Mouse (Mus musculus): Measurements from ENCODE around the gene Fat1. TPM values are rescaled to one million over a fixed set of nuclear protein-coding genes. Genes with fewer than 3 reads are reported as not detected.
A peak's percentile ranks its signal among the peaks of the same experiment; 100 is the strongest.

Gene Fat1
- polyA plus RNA-seq, 1 experiment from 2014 or later = 39.7 TPM

GRCm38 (mm10) chr8:44992664-44993063 lies 57.4 kb downstream of the Fat1 start:
- Histone ChIP-seq H3K27me3 (ENCODE audit: control insufficient read depth, insufficient read depth, low read length) (no peaks in the 10 kb centered on the region), H3K9ac (ENCODE audit: low read depth, low read length) (no peak overlapping the region), H3K4me3 (ENCODE audit: low read length) (no peak overlapping the region), H3K4me1 (ENCODE audit: control insufficient read depth, insufficient read depth, low read length) (peaks cover 44% of the 10 kb centered on the region), H3K4me2 (replicated peaks; ENCODE audit: low read depth, low read length) (no peak overlapping the region), H3K27ac (ENCODE audit: low read depth, low read length) (peak overlapping the region; percentile 38; the same call in 1 of the 2 replicates), H3K9me3 (ENCODE audit: control insufficient read depth, low read length) (no peaks in the 10 kb centered on the region), H3K36me3 (ENCODE audit: control insufficient read depth, insufficient read depth, low read length) (peaks cover 17% of the 10 kb centered on the region)
- ATAC-seq (ENCODE audit: low FRiP score, low TSS enrichment) = no peak
- 44% methylated on average over 6 of the region's 6 CpGs for WGBS

- no peak overlapping the region for H3K27ac ChIP-seq (ENCODE audit: low read depth, low read length)
- H3K4me3 ChIP-seq (ENCODE audit: low read length) = no peak overlapping the region
- no peaks in the 10 kb centered on the region for H3K27me3 ChIP-seq (ENCODE audit: control insufficient read depth, insufficient read depth, low read length)
- H3K4me1 ChIP-seq (ENCODE audit: control insufficient read depth, insufficient read depth, low read length) = peaks cover 52% of the 10 kb centered on the region
- H3K4me2 ChIP-seq (replicated peaks; ENCODE audit: low read depth, low read length) = no peak overlapping the region
- no peak for ATAC-seq (ENCODE audit: low FRiP score, low TSS enrichment)
- no peak overlapping the region for H3K9ac ChIP-seq (ENCODE audit: low read depth, low read length)
- H3K36me3 ChIP-seq (ENCODE audit: control insufficient read depth, insufficient read depth, low read length) = peaks cover 17% of the 10 kb centered on the region
- no peaks in the 10 kb centered on the region for H3K9me3 ChIP-seq (ENCODE audit: control insufficient read depth, low read length)
- 74% methylated on average over 4 of the region's 4 CpGs for WGBS
These were observed 58.1 kb downstream of the Fat1 start for GRCm38 (mm10) chr8:44993376-44993775.

- Histone ChIP-seq H3K9me3 (ENCODE audit: control insufficient read depth, low read length) (no peaks in the 10 kb centered on the region), H3K27ac (ENCODE audit: low read depth, low read length) (no peak overlapping the region), H3K27me3 (ENCODE audit: control insufficient read depth, insufficient read depth, low read length) (no peaks in the 10 kb centered on the region), H3K4me3 (ENCODE audit: low read length) (no peak overlapping the region), H3K4me2 (replicated peaks; ENCODE audit: low read depth, low read length) (no peak overlapping the region), H3K36me3 (ENCODE audit: control insufficient read depth, insufficient read depth, low read length) (no peaks in the 10 kb centered on the region), H3K4me1 (ENCODE audit: control insufficient read depth, insufficient read depth, low read length) (peaks cover 64% of the 10 kb centered on the region), H3K9ac (ENCODE audit: low read depth, low read length) (no peak overlapping the region)
- ATAC-seq (ENCODE audit: low FRiP score, low TSS enrichment) = no peak
- 46% methylated on average over 3 of the region's 3 CpGs for WGBS
These were observed 61.2 kb downstream of the Fat1 start for GRCm38 (mm10) chr8:44996493-44996892.

GRCm38 (mm10) chr8:44997321-44997720 lies 62.1 kb downstream of the Fat1 start:
- H3K9me3 ChIP-seq (ENCODE audit: control insufficient read depth, low read length) = no peaks in the 10 kb centered on the region
- no peak overlapping the region for H3K4me3 ChIP-seq (ENCODE audit: low read length)
- WGBS = 43% methylated on average over 3 of the region's 3 CpGs
- H3K4me1 ChIP-seq (ENCODE audit: control insufficient read depth, insufficient read depth, low read length) = peaks cover 68% of the 10 kb centered on the region
- ATAC-seq (ENCODE audit: low FRiP score, low TSS enrichment) = no peak
- H3K27me3 ChIP-seq (ENCODE audit: control insufficient read depth, insufficient read depth, low read length) = no peaks in the 10 kb centered on the region
- H3K4me2 ChIP-seq (replicated peaks; ENCODE audit: low read depth, low read length) = no peak overlapping the region
- H3K36me3 ChIP-seq (ENCODE audit: control insufficient read depth, insufficient read depth, low read length) = no peaks in the 10 kb centered on the region
- no peak overlapping the region; the same call in 1 of the 2 replicates for H3K27ac ChIP-seq (ENCODE audit: low read depth, low read length)
- H3K9ac ChIP-seq (ENCODE audit: low read depth, low read length) = no peak overlapping the region

GRCm38 (mm10) chr8:44997829-44998228 lies 62.6 kb downstream of the Fat1 start:
- H3K4me2 ChIP-seq (replicated peaks; ENCODE audit: low read depth, low read length) = no peak overlapping the region
- no peaks in the 10 kb centered on the region for H3K36me3 ChIP-seq (ENCODE audit: control insufficient read depth, insufficient read depth, low read length)
- H3K9me3 ChIP-seq (ENCODE audit: control insufficient read depth, low read length) = no peaks in the 10 kb centered on the region
- H3K27me3 ChIP-seq (ENCODE audit: control insufficient read depth, insufficient read depth, low read length) = no peaks in the 10 kb centered on the region
- no peak overlapping the region for H3K9ac ChIP-seq (ENCODE audit: low read depth, low read length)
- no peak overlapping the region; the same call in 1 of the 2 replicates for H3K27ac ChIP-seq (ENCODE audit: low read depth, low read length)
- 16% methylated on average over 6 of the region's 6 CpGs for WGBS
- H3K4me1 ChIP-seq (ENCODE audit: control insufficient read depth, insufficient read depth, low read length) = peaks cover 63% of the 10 kb centered on the region
- no peak overlapping the region for H3K4me3 ChIP-seq (ENCODE audit: low read length)
- ATAC-seq (ENCODE audit: low FRiP score, low TSS enrichment) = no peak

GRCm38 (mm10) chr8:44998275-44998674 lies 63.0 kb downstream of the Fat1 start:
- no peak overlapping the region for H3K4me2 ChIP-seq (replicated peaks; ENCODE audit: low read depth, low read length)
- H3K27ac ChIP-seq (ENCODE audit: low read depth, low read length) = peak overlapping the region; percentile 79
- no peaks in the 10 kb centered on the region for H3K9me3 ChIP-seq (ENCODE audit: control insufficient read depth, low read length)
- H3K27me3 ChIP-seq (ENCODE audit: control insufficient read depth, insufficient read depth, low read length) = no peaks in the 10 kb centered on the region
- peaks cover 64% of the 10 kb centered on the region for H3K4me1 ChIP-seq (ENCODE audit: control insufficient read depth, insufficient read depth, low read length)
- no peak overlapping the region for H3K9ac ChIP-seq (ENCODE audit: low read depth, low read length)
- 21% methylated on average over 9 of the region's 9 CpGs for WGBS
- no peaks in the 10 kb centered on the region for H3K36me3 ChIP-seq (ENCODE audit: control insufficient read depth, insufficient read depth, low read length)
- no peak overlapping the region for H3K4me3 ChIP-seq (ENCODE audit: low read length)
- ATAC-seq (ENCODE audit: low FRiP score, low TSS enrichment) = no peak

GRCm38 (mm10) chr8:44998681-44999277 lies 63.5 kb downstream of the Fat1 start:
- Histone ChIP-seq H3K9ac (ENCODE audit: low read depth, low read length) (no peak overlapping the region), H3K9me3 (ENCODE audit: control insufficient read depth, low read length) (no peaks in the 10 kb centered on the region), H3K4me2 (replicated peaks; ENCODE audit: low read depth, low read length) (no peak overlapping the region), H3K4me3 (ENCODE audit: low read length) (no peak overlapping the region), H3K4me1 (ENCODE audit: control insufficient read depth, insufficient read depth, low read length) (peaks cover 67% of the 10 kb centered on the region), H3K36me3 (ENCODE audit: control insufficient read depth, insufficient read depth, low read length) (no peaks in the 10 kb centered on the region), H3K27ac (ENCODE audit: low read depth, low read length) (peak overlapping the region; percentile 79), H3K27me3 (ENCODE audit: control insufficient read depth, insufficient read depth, low read length) (no peaks in the 10 kb centered on the region)
- WGBS = 23% methylated on average over 11 of the region's 11 CpGs
- peak; percentile 82 for ATAC-seq (ENCODE audit: low FRiP score, low TSS enrichment)

GRCm38 (mm10) chr8:45001577-45002197 lies 66.4 kb downstream of the Fat1 start:
- Histone ChIP-seq H3K36me3 (ENCODE audit: control insufficient read depth, insufficient read depth, low read length) (no peaks in the 10 kb centered on the region; the same call in 1 of the 2 replicates), H3K9ac (ENCODE audit: low read depth, low read length) (no peak overlapping the region), H3K4me3 (ENCODE audit: low read length) (no peak overlapping the region), H3K27ac (ENCODE audit: low read depth, low read length) (peak overlapping the region; percentile 3; the same call in 1 of the 2 replicates), H3K4me2 (replicated peaks; ENCODE audit: low read depth, low read length) (no peak overlapping the region), H3K9me3 (ENCODE audit: control insufficient read depth, low read length) (no peaks in the 10 kb centered on the region), H3K27me3 (ENCODE audit: control insufficient read depth, insufficient read depth, low read length) (no peaks in the 10 kb centered on the region), H3K4me1 (ENCODE audit: control insufficient read depth, insufficient read depth, low read length) (peaks cover 52% of the 10 kb centered on the region)
- ATAC-seq (ENCODE audit: low FRiP score, low TSS enrichment) = peak; percentile 32; the same call in 1 of the 2 replicates
- 32% methylated on average over 8 of the region's 8 CpGs for WGBS

GRCm38 (mm10) chr8:45002686-45003085 lies 67.4 kb downstream of the Fat1 start:
- no peaks in the 10 kb centered on the region for H3K9me3 ChIP-seq (ENCODE audit: control insufficient read depth, low read length)
- peaks cover 42% of the 10 kb centered on the region for H3K4me1 ChIP-seq (ENCODE audit: control insufficient read depth, insufficient read depth, low read length)
- H3K4me2 ChIP-seq (replicated peaks; ENCODE audit: low read depth, low read length) = no peak overlapping the region
- no peak for ATAC-seq (ENCODE audit: low FRiP score, low TSS enrichment)
- H3K4me3 ChIP-seq (ENCODE audit: low read length) = no peak overlapping the region
- no peak overlapping the region for H3K9ac ChIP-seq (ENCODE audit: low read depth, low read length)
- 73% methylated on average over 4 of the region's 4 CpGs for WGBS
- 0 out of 2 replicates have a peak overlapping the region, but pooled peaks have one; percentile 37 for H3K27ac ChIP-seq (ENCODE audit: low read depth, low read length)
- H3K27me3 ChIP-seq (ENCODE audit: control insufficient read depth, insufficient read depth, low read length) = no peaks in the 10 kb centered on the region
- H3K36me3 ChIP-seq (ENCODE audit: control insufficient read depth, insufficient read depth, low read length) = no peaks in the 10 kb centered on the region; the same call in 1 of the 2 replicates
